Mouse (Mus musculus) ES-E14 (cell line): ENCODE data around the gene Tenm2. TPM values are rescaled to one million over a fixed set of nuclear protein-coding genes. Genes with fewer than 3 reads are reported as not detected.

Source experiments
- DNase-seq: peaks from one replicate; pipeline ENCODE4 v3.0.0-alpha.2; 2013; ENCODE audit warnings: low read depth, low spot score
- H3K27ac ChIP-seq: 2 replicates; pipeline ENCODE4 v1.5.1; 2012; ENCODE audit warnings: low read depth, mild to moderate bottlenecking, low read length, moderate library complexity, mixed read lengths; ENCODE audit not compliant: poor library complexity, insufficient read depth, severe bottlenecking
- H3K36me3 ChIP-seq: 2 replicates; pipeline ENCODE4 v1.6.1; 2012; ENCODE audit warnings: mild to moderate bottlenecking, low read length, moderate library complexity, mixed read lengths; ENCODE audit not compliant: control insufficient read depth, poor library complexity, insufficient read depth, severe bottlenecking
- H3K4me1 ChIP-seq, 2 experiments: fragments of 150-350 bp in 1 of 2; sonication (generic) in 1 of 2; 2 replicates each; pipeline ENCODE4 v1.6.1; 2012; ENCODE audit warnings: low read length in 2 of 2, mild to moderate bottlenecking in 1 of 2, mixed read lengths in 1 of 2; ENCODE audit not compliant: control insufficient read depth in 2 of 2, insufficient read depth in 2 of 2, poor library complexity in 1 of 2
- H3K4me3 ChIP-seq, 2 experiments: fragments of 150-350 bp in 1 of 2; sonication (generic) in 1 of 2; 2 replicates each; pipeline ENCODE4 v1.5.1; 2012; ENCODE audit warnings: low read length in 2 of 2, low read depth in 1 of 2, mild to moderate bottlenecking in 1 of 2, mixed read lengths in 1 of 2; ENCODE audit not compliant: insufficient read depth in 1 of 2, poor library complexity in 1 of 2, severe bottlenecking in 1 of 2
- H3K9ac ChIP-seq: 2 replicates; pipeline ENCODE4 v1.6.1; 2012; ENCODE audit warnings: low read depth, mild to moderate bottlenecking, low read length, mixed read lengths; ENCODE audit not compliant: poor library complexity, insufficient read depth, severe bottlenecking
- H3K9me3 ChIP-seq: fragments of 150-350 bp; sonication (generic); 2 replicates; pipeline ENCODE4 v1.6.1; 2012; ENCODE audit warnings: low read depth, mild to moderate bottlenecking, low read length; ENCODE audit not compliant: control insufficient read depth, insufficient read depth
- CHD2 ChIP-seq: IDR thresholded peaks from 2 replicates; pipeline ENCODE4 v1.6.1; 2014; ENCODE audit warnings: mild to moderate bottlenecking, low read depth, low read length, inconsistent platforms
- HCFC1 ChIP-seq: IDR thresholded peaks from 2 replicates; pipeline ENCODE4 v1.6.1; 2012; ENCODE audit warnings: low read length, inconsistent platforms, borderline replicate concordance; ENCODE audit not compliant: insufficient read depth
- MAFK ChIP-seq: IDR thresholded peaks from 2 replicates; pipeline ENCODE4 v1.6.1; 2014; ENCODE audit warnings: mild to moderate bottlenecking, low read depth, low read length, inconsistent platforms; ENCODE audit not compliant: insufficient read depth
- ZC3H11A ChIP-seq: IDR thresholded peaks from 2 replicates; pipeline ENCODE4 v1.6.1; 2012; ENCODE audit warnings: low read depth, mild to moderate bottlenecking, inconsistent platforms, low read length, borderline replicate concordance
- ZNF384 ChIP-seq: IDR thresholded peaks from 2 replicates; pipeline ENCODE4 v1.6.1; 2012; ENCODE audit warnings: low read depth, low read length, inconsistent platforms
- in situ Hi-C, 2 experiments: fragments of 600-800 bp; cut with MboI; formaldehyde crosslinking; loops; one replicate each; pipeline ENCODE4 v1.15.1; 2025; ENCODE audit warnings: low sequenced_read_pairs in 2 of 2, inconsistent platforms in 1 of 2; ENCODE audit not compliant: unreplicated experiment in 2 of 2
- total RNA-seq: library from RNA; depleted of rRNA; stranded (reverse); fragments of 300-350 nt; gene quantifications from 2 replicates; pipeline ENCODE4 v1.2.3, GENCODE M21; 2012

Tenm2 gene
- total RNA-seq, 1 experiment: 0.04 TPM

DNA sequence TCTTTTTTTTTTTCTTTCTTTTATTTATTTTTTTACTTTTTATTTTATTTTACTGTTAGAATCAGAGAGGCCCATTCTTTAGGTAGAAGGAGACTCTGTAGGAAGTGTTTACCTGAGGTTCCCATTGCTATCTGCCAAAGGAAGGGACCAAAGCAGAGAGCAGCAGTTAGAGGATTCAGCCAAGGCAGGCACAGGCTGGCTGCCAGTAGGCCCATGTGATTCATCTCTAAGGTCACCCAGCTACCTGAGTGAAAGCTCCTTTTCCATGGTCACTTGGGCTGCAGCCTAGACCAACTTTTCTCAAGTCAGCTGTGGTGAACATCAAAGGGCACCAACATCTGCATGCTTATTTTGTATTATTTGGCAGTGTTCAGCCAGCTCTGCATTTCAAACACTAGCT, 117.7 kb downstream of the Tenm2 start:
- Histone ChIP-seq H3K9ac (no peak overlapping the region), H3K4me3 (no peak overlapping the region), H3K36me3 (no peaks in the 10 kb centered on the region), H3K9me3 (no peaks in the 10 kb centered on the region), H3K4me1 (no peaks in the 10 kb centered on the region), H3K27ac (no peak overlapping the region)
- no peak for DNase-seq
- in situ Hi-C loops: no loop called here
- TF ChIP-seq ZNF384 (no peak), HCFC1 (no peak)

DNA sequence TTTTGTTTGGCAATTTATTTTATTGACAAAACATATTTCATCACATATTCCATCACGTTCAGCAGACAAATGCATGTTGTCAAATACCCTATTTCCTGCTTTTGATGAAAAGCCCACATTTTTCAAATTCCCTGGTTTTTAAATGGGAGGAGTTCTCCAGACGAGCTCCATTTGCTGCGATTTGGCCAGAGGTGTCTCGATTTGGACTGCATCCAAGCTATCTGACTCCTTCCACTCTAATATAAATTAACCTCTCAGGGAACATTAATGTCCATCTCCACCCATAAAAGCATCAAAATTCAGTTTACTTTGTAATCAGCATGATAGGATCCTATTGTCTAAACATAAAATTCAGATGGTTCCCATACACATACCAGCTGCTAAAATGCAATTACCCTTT, 120.6 kb downstream of the Tenm2 start:
- Histone ChIP-seq H3K9ac (no peak overlapping the region), H3K4me1 (no peaks in the 10 kb centered on the region), H3K9me3 (no peaks in the 10 kb centered on the region), H3K4me3 (no peak overlapping the region), H3K27ac (no peak overlapping the region), H3K36me3 (no peaks in the 10 kb centered on the region)
- TF ChIP-seq MAFK (no peak), ZNF384 (no peak), HCFC1 (no peak), ZC3H11A (no peak), CHD2 (no peak)
- in situ Hi-C loops: no loop called here
- no peak for DNase-seq

DNA sequence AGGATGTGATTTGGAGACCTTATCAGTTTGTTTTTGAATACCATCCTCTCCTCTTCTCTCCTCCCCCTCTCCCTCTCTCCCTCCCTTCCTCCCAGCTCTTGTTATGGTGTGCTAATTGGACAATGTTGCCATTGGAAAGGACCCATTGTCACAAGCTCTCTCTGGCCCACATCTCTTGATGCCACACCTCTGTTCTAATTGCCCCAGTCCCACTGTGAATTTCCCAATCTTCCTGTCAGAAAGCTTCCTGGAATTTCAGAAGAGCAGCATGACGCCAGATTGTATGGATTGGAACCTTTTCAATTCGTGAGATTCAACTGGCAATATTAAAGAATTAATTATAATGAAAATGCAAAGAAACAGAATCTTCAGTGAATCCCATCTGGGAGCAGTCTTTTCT, 128.7 kb downstream of the Tenm2 start:
- TF ChIP-seq ZC3H11A (no peak), CHD2 (no peak)
- Histone ChIP-seq H3K4me3 (no peak overlapping the region), H3K9ac (no peak overlapping the region), H3K36me3 (no peaks in the 10 kb centered on the region), H3K9me3 (no peaks in the 10 kb centered on the region), H3K27ac (no peak overlapping the region), H3K4me1 (no peaks in the 10 kb centered on the region)
- no peak for DNase-seq
- in situ Hi-C loops: no loop called here

DNA sequence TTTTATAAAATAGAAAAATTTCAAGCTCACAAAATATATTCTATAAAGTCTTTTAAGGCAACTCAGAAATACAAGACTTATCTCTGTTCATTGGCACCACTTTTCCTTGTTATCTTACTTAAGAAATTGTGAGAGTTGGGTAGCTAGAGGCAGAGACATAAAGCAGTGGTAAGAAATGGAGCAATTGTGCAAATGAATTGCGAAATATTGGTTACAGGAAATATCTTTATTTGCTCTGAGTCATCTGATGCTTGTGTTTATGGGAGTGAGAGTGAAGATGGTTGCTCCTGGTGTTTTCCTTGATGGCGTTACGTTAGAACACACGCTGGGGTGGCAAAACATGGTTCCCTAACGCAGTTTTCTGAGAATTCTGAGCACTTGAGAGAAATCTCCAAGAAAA, 156.4 kb downstream of the Tenm2 start:
- H3K4me1 ChIP-seq: no peaks in the 10 kb centered on the region
- no peak overlapping the region for H3K27ac ChIP-seq
- in situ Hi-C loops: no loop called here
- TF ChIP-seq ZC3H11A (no peak), ZNF384 (no peak), MAFK (no peak), CHD2 (no peak), HCFC1 (no peak)
- no peaks in the 10 kb centered on the region for H3K36me3 ChIP-seq
- no peak overlapping the region for H3K9ac ChIP-seq
- H3K9me3 ChIP-seq: no peaks in the 10 kb centered on the region
- no peak for DNase-seq
- H3K4me3 ChIP-seq: no peak overlapping the region

DNA sequence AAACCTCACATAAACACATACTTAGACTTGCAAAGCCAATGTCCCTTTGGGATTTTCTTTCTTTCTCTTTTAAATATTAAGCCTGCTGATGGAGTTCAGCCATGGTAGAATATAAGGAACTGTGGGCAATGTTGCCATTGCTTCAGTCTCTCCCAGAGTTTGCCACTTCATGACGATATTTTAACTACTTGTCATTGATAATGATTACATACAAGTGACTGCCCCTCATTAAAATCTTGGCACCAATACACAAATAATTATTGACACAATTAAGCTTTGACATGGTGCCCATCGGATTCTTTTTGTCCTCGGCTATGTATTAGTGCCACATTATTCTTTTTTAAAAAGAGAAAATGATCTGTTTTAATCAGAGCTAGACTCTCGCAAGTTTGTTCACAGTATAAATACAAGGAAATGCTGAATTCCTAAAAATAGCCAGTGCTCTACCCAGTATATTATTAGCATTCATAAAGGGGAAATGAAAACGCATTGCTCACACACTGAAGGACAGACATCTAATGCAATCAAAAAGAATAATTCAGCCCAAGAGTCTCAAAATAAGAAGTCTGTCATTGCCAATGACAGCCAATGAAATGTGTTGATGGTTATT, 158.7 kb downstream of the Tenm2 start:
- in situ Hi-C loops: no loop called here
- no peak overlapping the region for H3K4me3 ChIP-seq
- no peak overlapping the region for H3K9ac ChIP-seq
- no peaks in the 10 kb centered on the region for H3K9me3 ChIP-seq
- no peak overlapping the region for H3K27ac ChIP-seq
- H3K4me1 ChIP-seq: no peaks in the 10 kb centered on the region
- DNase-seq: no peak
- no peaks in the 10 kb centered on the region for H3K36me3 ChIP-seq
- no peak for TF ChIP-seq ZC3H11A
- no peak for TF ChIP-seq CHD2
- no peak for TF ChIP-seq ZNF384
- TF ChIP-seq MAFK: no peak
- TF ChIP-seq HCFC1: no peak
